Mouse (Mus musculus) kidney, postnatal 4 days (tissue): Measurements from ENCODE around the gene Maml2.
A peak's percentile ranks its signal among the peaks of the same experiment; 100 is the strongest.

Source experiments
- DNase-seq, 2 experiments: peaks; one replicate each; pipeline ENCODE4 v3.0.0; 2021; ENCODE audit warnings: mixed read lengths in 2 of 2

Maml2 gene

DNA sequence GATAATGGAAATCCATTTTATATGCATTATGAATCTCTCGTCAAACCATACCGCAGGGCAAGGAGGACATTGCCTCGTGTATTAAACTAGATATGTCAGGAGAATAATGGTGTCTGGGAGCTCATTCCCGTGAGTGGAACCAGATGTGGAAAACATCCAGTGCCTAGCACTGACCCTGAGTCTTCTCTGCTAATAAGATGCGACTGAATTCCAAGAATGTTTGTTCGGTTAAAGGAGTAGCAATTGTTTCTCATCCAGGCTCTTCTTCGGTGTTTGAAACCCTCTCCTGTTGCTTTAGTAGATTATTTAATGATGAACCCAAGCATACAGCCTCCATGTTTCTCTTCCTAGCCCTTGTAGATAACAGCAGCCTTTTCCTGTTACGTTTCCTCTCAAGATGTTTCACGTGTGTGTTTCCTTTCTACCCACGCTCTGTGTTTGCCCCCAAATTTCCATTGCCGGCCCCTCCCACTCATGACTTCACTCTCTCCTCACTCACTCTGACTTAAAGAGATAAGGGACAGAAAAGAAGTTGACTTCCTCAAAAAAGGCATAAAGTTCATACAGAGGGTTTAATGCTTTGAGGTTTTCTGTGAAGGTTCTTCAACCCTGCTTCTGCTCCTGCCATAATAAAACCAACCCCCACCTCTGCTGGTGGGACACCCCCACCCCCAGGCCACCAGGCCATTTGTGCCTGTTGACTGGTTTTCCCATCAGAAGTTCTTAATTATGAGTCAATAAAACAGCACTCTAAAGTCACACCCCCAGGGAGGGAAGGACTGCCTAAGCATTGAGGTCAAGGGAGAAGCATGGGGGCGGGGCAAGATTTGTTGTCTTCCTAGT is 238.9 kb downstream of the Maml2 start:
- DNase-seq: peak; percentile 58 to 68

DNA sequence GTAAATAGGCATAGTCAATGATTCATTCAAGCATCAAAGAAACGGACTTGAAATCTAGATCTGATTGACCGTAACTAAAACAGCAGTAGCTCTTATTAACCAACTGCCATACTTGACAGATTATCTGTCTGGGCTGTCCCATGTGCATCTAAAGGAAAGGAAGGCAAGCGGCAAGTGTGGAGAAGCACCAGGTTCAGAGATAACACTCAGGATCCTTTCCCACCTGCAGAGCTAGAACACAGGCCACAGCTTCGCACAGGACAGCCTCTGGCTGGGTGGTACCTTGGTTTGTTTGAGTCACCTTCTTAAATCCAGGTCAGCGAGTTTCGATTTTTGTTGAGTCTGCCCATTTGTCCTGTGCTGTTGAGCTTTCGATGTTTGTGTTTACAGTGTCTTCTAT is 240.4 kb downstream of the Maml2 start:
- DNase-seq: no peak

DNA sequence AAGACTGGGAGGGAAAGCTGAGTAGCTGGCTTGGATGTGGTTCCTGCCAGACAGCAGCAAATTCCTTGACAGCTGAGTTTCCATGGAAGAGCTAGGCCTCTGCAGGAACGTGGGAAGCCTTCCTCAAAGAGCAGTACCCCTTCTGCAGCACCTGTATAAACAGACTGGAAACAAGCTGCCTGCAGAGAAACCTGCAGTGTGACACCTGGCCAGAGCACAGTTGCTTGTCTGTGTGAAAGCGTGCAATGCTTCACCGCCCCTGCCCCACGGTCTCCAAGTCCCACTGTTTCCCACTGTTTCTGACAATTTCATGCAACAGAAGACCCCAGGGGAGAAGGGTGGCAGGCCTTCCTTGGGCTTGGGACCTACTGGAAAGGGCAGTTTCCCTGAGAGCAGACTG is 241.8 kb downstream of the Maml2 start:
- DNase-seq: peak in 1 of 2 experiments; percentile 50

GRCm38 (mm10) chr9:13540227-13540626 is 242.5 kb downstream of the Maml2 start:
- DNase-seq: no peak

DNA sequence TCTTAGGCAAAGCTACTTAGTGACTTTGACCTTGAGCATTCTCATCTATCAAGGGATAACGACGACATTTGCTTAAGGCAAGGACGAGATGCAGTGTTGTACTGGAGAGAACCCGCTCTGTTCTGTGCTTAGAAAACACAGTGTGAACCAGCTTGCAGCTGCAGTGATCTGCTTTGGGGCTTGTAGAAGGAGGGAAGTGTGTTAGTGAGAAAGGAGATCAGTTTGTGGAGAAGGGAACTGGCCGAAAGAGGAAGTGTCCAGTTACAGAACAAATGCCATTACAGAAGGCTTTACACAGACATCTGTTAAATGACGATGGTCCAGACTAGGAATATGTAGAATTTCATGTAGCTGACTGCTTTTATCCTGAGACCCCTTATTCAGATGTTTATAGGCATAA is 243.0 kb downstream of the Maml2 start:
- DNase-seq: no peak

- no peak for DNase-seq
These were observed 245.4 kb downstream of the Maml2 start for GRCm38 (mm10) chr9:13543167-13543566.

- DNase-seq: no peak
These were observed 246.4 kb downstream of the Maml2 start for GRCm38 (mm10) chr9:13544133-13544532.

- no peak for DNase-seq
These were observed 248.0 kb downstream of the Maml2 start for GRCm38 (mm10) chr9:13545726-13546125.

DNA sequence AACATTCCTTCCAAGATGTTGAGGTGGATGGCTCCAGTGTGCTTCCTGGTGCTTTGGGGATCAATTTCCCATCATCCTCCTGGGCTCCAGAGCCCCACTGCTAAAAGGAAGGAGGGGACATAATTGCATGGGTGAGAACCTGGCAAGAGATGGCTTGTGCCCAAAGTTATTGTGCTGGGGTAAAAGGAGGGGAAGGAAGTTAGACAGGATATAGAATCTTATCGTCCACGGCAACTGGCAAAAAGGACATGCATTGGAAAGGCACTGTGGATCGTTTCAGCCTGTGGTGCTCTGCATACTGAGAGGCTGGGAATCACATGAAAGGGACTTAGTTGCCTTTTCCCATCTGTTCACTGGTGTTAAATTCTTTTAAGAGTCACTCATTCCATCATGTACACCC is 252.2 kb downstream of the Maml2 start:
- DNase-seq: no peak

DNA sequence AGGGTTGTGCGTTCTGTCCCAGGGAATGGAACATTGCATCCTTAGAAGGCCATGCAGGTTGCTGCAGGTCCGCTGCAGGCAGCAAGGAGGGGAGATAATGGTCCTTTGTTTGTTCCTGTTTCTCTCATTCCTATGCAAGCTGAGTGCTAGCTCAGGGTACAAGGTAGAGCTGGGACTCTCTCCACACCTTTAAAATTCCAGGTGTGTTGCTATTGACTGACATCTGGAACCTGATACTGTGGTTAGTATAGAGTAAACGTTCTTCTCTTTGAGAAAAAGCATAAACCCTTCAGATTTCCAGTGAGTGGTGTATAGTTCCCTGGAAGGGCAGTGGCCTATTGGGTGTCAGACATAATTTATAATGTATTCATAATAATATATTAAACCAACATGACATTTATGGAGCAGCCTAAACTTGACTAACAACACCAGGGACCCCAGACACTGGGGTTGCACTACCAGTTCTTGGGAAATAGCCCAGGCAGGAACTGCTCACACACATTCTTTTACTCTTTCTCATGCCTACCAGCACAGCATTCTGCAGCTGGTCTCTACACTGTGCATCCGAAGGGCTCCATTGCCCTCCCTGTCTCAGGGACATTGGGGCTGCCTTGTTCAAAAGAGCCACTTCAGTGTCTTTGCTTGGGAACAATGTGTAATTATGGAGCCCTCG is 254.8 kb downstream of the Maml2 start:
- no peak for DNase-seq

GRCm38 (mm10) chr9:13554773-13555172 is 257.0 kb downstream of the Maml2 start:
- no peak for DNase-seq

GRCm38 (mm10) chr9:13555973-13556481 is 258.3 kb downstream of the Maml2 start:
- DNase-seq: no peak

GRCm38 (mm10) chr9:13556696-13557095 is 258.9 kb downstream of the Maml2 start:
- no peak for DNase-seq

DNA sequence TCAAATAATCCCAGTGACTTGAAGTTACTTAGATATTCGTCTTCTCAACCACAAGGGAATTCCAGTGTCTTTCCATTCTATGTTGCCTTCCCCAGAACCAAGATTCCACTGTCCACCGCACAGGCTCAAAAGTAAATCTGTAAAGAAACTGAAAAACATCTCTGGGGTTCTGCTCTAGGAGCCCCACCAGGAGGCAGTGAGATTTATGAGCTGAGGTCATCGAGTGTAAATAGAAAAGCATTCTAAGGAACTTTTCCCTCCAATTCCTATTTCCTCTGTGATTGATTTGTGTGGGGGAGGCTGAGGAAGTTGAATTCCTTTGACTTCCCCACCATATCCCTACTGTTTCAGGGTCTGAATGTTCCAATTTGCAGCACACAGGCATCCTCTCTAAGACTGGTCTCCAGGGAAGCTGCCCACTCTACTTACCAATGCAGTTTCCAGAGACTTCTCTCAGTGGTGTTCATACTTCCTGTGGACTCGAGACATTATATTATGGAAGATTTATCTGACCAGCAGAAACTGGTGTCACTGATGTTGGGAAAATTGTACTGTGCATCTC is 261.1 kb downstream of the Maml2 start:
- no peak for DNase-seq

DNA sequence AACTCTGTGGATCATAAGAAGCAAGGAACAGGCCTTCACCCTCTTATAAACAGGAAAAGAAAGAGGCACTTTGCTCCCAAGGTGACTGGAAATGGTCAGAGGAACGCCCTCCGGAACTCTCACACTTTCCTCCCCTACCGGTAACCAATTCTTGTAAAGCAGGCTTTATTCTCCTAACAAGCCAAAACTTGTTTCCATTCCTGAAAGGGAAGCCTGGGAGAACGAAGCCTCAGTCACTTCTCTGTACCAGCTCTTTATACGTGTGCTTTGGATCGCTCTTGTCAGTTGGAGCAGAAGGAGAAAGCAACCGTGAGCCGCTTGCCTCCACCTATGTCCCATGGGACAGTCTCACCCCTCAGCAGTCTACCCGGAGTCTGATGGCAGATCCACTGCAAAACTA is 262.9 kb downstream of the Maml2 start:
- no peak for DNase-seq

- DNase-seq: no peak
These were observed 263.6 kb downstream of the Maml2 start for GRCm38 (mm10) chr9:13561335-13561734.

DNA sequence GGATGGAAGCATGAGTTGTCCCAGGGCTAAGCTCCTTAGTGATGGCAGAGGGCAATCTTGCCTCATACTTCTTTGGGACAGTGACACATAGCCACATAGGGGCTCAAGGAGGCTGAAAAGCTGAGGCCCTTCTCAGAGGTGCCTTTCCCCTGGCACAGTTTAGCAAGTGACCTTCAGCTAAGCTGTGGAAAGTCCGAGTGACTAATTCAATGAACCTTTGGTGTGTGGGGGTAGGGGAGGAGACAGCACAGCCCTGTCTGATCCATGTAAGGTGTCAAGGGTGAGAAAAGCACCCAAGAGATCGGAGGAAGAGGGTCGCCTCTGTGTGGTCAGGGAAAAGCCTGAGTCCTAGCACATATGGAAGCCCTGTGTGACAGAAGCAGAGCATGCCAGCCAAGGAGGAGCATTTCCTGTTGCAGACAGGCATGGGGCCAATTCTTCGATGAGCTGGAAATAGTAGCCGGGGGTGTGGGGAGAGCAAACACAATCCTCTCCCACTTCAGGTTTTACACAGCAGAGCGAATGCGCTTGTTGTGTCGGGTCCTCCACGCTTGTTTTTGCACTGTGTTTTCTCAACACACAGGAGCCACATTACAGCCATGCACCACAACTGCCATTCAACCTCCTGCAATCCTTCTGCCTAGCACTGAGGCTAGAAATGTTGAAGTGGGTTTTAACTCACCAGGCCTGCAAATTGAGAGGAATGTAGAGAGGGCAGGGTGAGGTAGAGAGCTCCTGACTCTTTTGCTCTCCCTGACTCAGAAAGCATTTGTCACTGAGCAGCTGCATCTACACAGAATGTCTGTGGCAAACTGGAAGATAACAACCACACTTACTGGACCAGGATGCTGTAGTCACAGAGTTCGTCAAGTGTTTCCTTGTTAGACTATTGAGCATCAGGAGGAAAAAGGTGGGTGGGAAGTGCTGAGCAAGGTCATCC is 266.0 kb downstream of the Maml2 start:
- peak; percentile 53 to 66 for DNase-seq

- no peak for DNase-seq
These were observed 267.7 kb downstream of the Maml2 start for GRCm38 (mm10) chr9:13565343-13566019.

- DNase-seq: no peak
These were observed 268.6 kb downstream of the Maml2 start for GRCm38 (mm10) chr9:13566154-13566885.

- DNase-seq: no peak
These were observed 271.3 kb downstream of the Maml2 start for GRCm38 (mm10) chr9:13569023-13569422.

DNA sequence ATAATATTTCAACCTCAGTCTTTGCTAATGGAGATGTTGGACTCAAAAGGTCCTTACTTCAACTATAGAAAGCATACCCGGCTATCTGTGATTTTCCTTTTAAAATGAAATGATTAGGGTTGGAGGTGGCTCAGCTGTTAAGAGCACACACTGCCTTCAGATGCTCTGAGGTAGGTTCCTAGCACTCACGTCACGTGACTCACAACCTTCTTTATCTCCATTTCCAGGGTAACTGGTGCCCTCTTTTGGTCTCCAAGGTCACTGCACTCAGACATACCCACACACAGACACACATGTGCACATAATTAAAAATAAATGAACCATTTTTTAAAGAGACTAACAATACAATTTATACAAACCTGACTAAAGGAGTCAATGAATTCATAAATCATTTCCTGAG is 275.1 kb downstream of the Maml2 start:
- no peak for DNase-seq
